Mouse (Mus musculus): ENCODE measurements around the gene 1700024P04Rik. TPM values are rescaled to one million over a fixed set of nuclear protein-coding genes. Genes with fewer than 3 reads are reported as not detected.

Gene 1700024P04Rik
- polyA plus RNA-seq, 1 experiment from 2014 or later: not detected

DNA sequence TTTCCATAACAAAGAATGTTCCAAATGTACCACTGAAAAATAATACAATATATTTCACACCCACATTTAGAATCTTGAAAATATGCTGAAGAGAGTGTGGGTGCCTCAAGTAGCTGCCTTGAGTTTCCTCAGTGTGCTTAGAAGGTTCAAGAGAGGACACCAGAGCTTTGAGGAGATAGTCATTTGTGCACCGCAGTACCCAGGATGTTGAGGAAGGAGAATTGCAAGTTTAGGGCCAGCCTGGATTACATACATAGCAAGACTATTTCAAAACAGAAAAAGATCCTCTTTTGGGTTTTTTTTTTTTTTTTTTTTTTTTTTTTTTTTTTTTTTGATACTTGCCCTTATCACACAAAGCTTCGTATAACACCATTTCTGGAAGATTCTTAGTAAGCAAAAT lies 28.2 kb downstream of the 1700024P04Rik start:
- ATAC-seq (ENCODE audit: low FRiP score, low read depth): no peak
- no peaks in the 10 kb centered on the region for H3K4me1 ChIP-seq (replicated peaks)
- WGBS: 88% methylated on average over 2 of the region's 2 CpGs

GRCm38 (mm10) chr13:98955676-98956075 lies 28.7 kb downstream of the 1700024P04Rik start:
- Histone ChIP-seq H3K27me3 (no peaks in the 10 kb centered on the region), H3K4me2 (no peak overlapping the region), H3K9me3 (no peaks in the 10 kb centered on the region), H3K4me3 (no peak overlapping the region), H3K4me1 (replicated peaks) (no peaks in the 10 kb centered on the region), H3K9ac (no peak overlapping the region), H3K36me3 (no peaks in the 10 kb centered on the region), H3K27ac (replicated peaks) (no peak overlapping the region)
- WGBS: 70% methylated on average over 6 of the region's 6 CpGs
- ATAC-seq (ENCODE audit: low FRiP score, low read depth): no peak

More for the DNA sequence above, 28.2 kb downstream of the 1700024P04Rik start:
- Histone ChIP-seq H3K36me3 (no peaks in the 10 kb centered on the region), H3K9me3 (no peaks in the 10 kb centered on the region), H3K9ac (no peak overlapping the region), H3K4me2 (no peak overlapping the region), H3K27ac (replicated peaks) (no peak overlapping the region), H3K27me3 (no peaks in the 10 kb centered on the region), H3K4me3 (no peak overlapping the region)

DNA sequence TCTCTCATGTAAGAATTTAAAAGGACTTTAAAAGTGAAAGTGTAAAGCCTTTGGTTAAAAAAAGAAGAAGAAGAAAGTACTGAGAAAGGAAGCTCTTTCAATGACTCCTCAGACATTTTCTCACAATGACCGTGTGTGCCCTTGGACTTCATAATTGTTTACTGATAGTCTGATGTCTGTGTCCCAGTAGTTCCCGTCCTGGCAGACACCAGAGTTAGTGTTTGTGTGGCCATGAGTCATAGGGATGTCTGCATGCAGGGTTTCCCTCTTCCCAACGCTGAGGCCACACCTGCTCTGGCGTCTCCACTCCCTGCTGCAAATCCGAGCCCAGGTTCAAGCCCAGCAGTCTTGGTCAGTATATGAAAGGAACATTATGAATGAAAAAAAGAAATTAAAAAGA lies 29.1 kb downstream of the 1700024P04Rik start:
- H3K4me3 ChIP-seq: no peak overlapping the region
- 50% methylated on average over 5 of the region's 5 CpGs for WGBS
- H3K9me3 ChIP-seq: no peaks in the 10 kb centered on the region
- no peak overlapping the region for H3K9ac ChIP-seq
- H3K27me3 ChIP-seq: no peaks in the 10 kb centered on the region
- no peaks in the 10 kb centered on the region for H3K36me3 ChIP-seq
- no peak for ATAC-seq (ENCODE audit: low FRiP score, low read depth)
- no peak overlapping the region for H3K4me2 ChIP-seq
- no peak overlapping the region for H3K27ac ChIP-seq (replicated peaks)
- no peaks in the 10 kb centered on the region for H3K4me1 ChIP-seq (replicated peaks)

DNA sequence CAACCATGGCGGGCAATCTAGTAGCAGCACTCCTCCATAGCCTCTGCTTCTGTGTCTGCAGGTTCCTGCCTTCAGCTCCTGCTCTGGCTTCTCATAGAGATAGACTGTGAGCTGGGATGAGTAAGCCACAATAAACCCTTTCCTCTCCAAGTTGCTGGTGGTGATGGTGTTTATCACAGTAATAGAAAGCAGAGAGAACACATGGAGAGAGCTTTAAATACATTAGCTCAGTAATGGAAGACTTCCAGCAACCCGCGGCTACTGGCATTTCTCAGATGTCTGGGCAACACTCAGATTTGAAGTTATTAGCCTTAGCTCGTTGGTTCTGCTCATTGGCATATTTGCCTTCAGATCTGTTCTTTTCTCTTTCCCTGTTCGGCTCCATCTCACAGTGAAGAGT lies 30.5 kb downstream of the 1700024P04Rik start:
- 73% methylated on average over 5 of the region's 5 CpGs for WGBS
- no peak for ATAC-seq (ENCODE audit: low FRiP score, low read depth)
- Histone ChIP-seq H3K4me3 (no peak overlapping the region), H3K9me3 (no peaks in the 10 kb centered on the region), H3K27me3 (no peaks in the 10 kb centered on the region), H3K27ac (replicated peaks) (no peak overlapping the region), H3K4me2 (no peak overlapping the region), H3K4me1 (replicated peaks) (no peaks in the 10 kb centered on the region), H3K9ac (no peak overlapping the region), H3K36me3 (no peaks in the 10 kb centered on the region)

DNA sequence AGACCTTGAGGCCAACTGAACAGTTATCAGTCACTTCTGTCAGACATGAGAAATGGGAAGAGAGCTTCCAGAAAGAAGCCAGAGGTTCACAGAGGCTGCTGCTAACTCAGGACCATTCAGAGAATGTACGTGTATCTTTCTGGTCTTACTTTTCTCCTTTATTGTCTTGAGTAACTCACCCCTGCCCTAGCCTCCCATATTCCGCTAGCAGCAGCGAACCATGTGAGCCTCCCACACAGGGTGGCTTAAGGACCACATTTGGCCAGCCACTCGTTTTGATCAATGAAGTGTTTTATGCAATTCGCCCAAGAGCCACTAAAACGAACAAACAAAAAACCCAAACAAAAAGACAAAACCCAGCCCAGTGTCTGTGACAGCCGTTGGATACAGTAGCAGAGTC lies 32.4 kb downstream of the 1700024P04Rik start:
- no peak overlapping the region for H3K9ac ChIP-seq
- H3K36me3 ChIP-seq: no peaks in the 10 kb centered on the region

DNA sequence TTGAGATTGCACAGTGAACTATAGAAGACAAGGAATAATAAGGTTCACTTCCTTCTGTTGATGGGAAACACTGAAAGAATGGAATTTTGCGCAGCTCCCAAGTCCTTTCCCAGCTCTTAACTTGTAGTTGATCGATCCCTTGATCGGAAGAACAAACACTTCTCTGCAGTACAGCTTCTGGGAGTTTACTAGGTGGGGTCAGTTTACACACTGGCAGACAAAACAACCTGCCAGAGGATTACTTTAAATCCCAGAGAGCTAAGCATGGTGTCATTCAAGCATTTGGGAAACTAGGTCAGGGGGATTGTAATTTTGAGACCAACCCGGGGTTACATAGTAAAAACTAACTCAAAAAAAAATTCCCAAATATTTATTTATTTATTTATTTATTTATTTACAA lies 36.2 kb downstream of the 1700024P04Rik start:
- no peak overlapping the region for H3K27ac ChIP-seq (replicated peaks)
- WGBS: 76% methylated on average over 4 of the region's 4 CpGs
- no peaks in the 10 kb centered on the region for H3K27me3 ChIP-seq
- H3K36me3 ChIP-seq: no peaks in the 10 kb centered on the region
- no peaks in the 10 kb centered on the region for H3K4me1 ChIP-seq (replicated peaks)
- H3K9ac ChIP-seq: no peak overlapping the region
- no peak for ATAC-seq (ENCODE audit: low FRiP score, low read depth)
- no peak overlapping the region for H3K4me2 ChIP-seq
- no peaks in the 10 kb centered on the region for H3K9me3 ChIP-seq
- H3K4me3 ChIP-seq: no peak overlapping the region

More for the DNA sequence above, 32.4 kb downstream of the 1700024P04Rik start:
- Histone ChIP-seq H3K4me2 (no peak overlapping the region), H3K27me3 (no peaks in the 10 kb centered on the region), H3K4me1 (replicated peaks) (no peaks in the 10 kb centered on the region), H3K27ac (replicated peaks) (no peak overlapping the region), H3K9me3 (no peaks in the 10 kb centered on the region), H3K4me3 (no peak overlapping the region)
- 62% methylated on average over 7 of the region's 7 CpGs for WGBS
- ATAC-seq (ENCODE audit: low FRiP score, low read depth): no peak

DNA sequence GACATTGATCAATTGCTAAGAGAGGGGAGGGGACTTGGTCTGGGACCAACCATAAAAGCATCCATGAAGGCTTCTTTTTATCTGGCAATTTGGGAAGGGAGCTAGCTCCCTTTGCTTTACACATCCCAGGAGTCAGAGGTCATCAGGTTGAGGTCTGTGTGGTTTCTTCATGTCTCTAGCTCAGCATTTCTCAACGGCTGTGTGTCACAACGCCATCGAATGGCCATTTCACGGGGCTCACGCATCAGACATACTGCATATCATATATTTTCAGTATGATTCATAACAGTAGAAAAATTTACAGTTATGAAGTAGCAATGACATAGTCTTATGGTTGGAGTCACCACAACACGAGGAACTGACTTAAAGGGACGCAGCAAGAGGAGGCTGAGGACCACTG lies 37.9 kb downstream of the 1700024P04Rik start:
- Histone ChIP-seq H3K27me3 (no peaks in the 10 kb centered on the region), H3K4me2 (no peak overlapping the region), H3K9ac (no peak overlapping the region), H3K9me3 (no peaks in the 10 kb centered on the region), H3K36me3 (no peaks in the 10 kb centered on the region), H3K4me1 (replicated peaks) (no peaks in the 10 kb centered on the region), H3K4me3 (no peak overlapping the region), H3K27ac (replicated peaks) (no peak overlapping the region)
- no peak for ATAC-seq (ENCODE audit: low FRiP score, low read depth)
- WGBS: 77% methylated on average over 7 of the region's 7 CpGs

DNA sequence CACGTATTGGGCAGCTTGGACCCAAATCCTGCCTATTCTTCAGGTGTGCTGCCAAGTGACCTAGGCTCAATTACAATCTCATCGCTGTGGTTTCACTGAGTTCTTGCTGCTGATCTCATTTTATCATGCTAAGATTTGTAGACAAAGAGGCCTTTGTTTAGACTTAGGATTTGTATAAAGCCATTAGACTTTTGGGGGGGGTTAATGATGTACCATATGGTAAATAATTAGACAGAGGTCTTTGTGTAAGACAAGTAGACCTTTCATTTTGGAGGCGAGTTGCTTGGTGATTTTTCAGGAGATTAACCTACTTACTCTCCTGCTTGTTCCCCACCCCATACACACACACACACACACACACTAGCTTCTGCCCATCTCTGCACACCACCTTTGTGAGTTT lies 38.5 kb downstream of the 1700024P04Rik start:
- Histone ChIP-seq H3K4me1 (replicated peaks) (no peaks in the 10 kb centered on the region), H3K9ac (no peak overlapping the region), H3K27ac (replicated peaks) (no peak overlapping the region), H3K4me2 (no peak overlapping the region), H3K27me3 (no peaks in the 10 kb centered on the region), H3K4me3 (no peak overlapping the region), H3K36me3 (no peaks in the 10 kb centered on the region), H3K9me3 (no peaks in the 10 kb centered on the region)
- 36% methylated on average over 3 of the region's 3 CpGs for WGBS
- no peak for ATAC-seq (ENCODE audit: low FRiP score, low read depth)

- H3K36me3 ChIP-seq: no peaks in the 10 kb centered on the region
- H3K4me2 ChIP-seq: no peak overlapping the region
- no peaks in the 10 kb centered on the region for H3K9me3 ChIP-seq
- H3K4me3 ChIP-seq: no peak overlapping the region
- 90% methylated on average over 4 of the region's 4 CpGs for WGBS
- H3K27ac ChIP-seq (replicated peaks): no peak overlapping the region
- no peak overlapping the region for H3K9ac ChIP-seq
- no peak for ATAC-seq (ENCODE audit: low FRiP score, low read depth)
- H3K4me1 ChIP-seq (replicated peaks): no peaks in the 10 kb centered on the region
- H3K27me3 ChIP-seq: no peaks in the 10 kb centered on the region
Measured at GRCm38 (mm10) chr13:98945381-98945780, 39.0 kb downstream of the 1700024P04Rik start.

GRCm38 (mm10) chr13:98944620-98945081 lies 39.7 kb downstream of the 1700024P04Rik start:
- 76% methylated on average over 7 of the region's 7 CpGs for WGBS
- H3K4me1 ChIP-seq (replicated peaks): no peaks in the 10 kb centered on the region
- H3K9me3 ChIP-seq: no peaks in the 10 kb centered on the region
- no peak overlapping the region for H3K4me3 ChIP-seq
- H3K27me3 ChIP-seq: no peaks in the 10 kb centered on the region
- no peak overlapping the region for H3K4me2 ChIP-seq
- ATAC-seq (ENCODE audit: low FRiP score, low read depth): no peak
- H3K9ac ChIP-seq: no peak overlapping the region
- no peaks in the 10 kb centered on the region for H3K36me3 ChIP-seq
- H3K27ac ChIP-seq (replicated peaks): no peak overlapping the region

GRCm38 (mm10) chr13:98942360-98942759 lies 42.0 kb downstream of the 1700024P04Rik start:
- Histone ChIP-seq H3K9me3 (no peaks in the 10 kb centered on the region), H3K27ac (replicated peaks) (no peak overlapping the region), H3K4me3 (no peak overlapping the region), H3K4me2 (no peak overlapping the region), H3K36me3 (no peaks in the 10 kb centered on the region), H3K4me1 (replicated peaks) (no peaks in the 10 kb centered on the region), H3K9ac (no peak overlapping the region), H3K27me3 (no peaks in the 10 kb centered on the region)
- WGBS: 67% methylated on average over 6 of the region's 6 CpGs
- ATAC-seq (ENCODE audit: low FRiP score, low read depth): no peak

GRCm38 (mm10) chr13:98941829-98942343 lies 42.5 kb downstream of the 1700024P04Rik start:
- Histone ChIP-seq H3K27me3 (no peaks in the 10 kb centered on the region), H3K36me3 (no peaks in the 10 kb centered on the region), H3K4me3 (no peak overlapping the region), H3K27ac (replicated peaks) (no peak overlapping the region), H3K9ac (no peak overlapping the region), H3K4me1 (replicated peaks) (no peaks in the 10 kb centered on the region), H3K4me2 (no peak overlapping the region), H3K9me3 (no peaks in the 10 kb centered on the region)
- ATAC-seq (ENCODE audit: low FRiP score, low read depth): no peak
- 80% methylated on average over 7 of the region's 7 CpGs for WGBS

DNA sequence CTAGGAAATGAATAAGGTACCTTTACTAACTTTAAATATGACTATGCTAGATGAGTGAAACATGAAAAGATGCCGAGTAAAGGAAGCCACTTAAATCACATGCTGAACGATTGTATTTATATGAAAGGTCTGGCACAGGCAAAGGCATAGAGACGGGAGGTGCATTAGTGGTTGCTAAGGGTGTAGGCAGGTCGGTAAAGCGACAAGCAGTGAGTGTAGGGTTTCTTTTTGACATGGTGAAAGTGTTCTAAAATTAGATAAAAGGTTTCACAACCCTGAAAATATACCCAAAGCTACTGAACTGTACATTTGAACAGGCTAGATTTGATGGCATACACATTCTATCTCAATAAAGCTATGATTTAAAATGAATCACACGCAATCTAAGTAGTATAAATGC lies 47.3 kb downstream of the 1700024P04Rik start:
- H3K4me3 ChIP-seq: no peak overlapping the region
- 84% methylated on average over 6 of the region's 6 CpGs for WGBS
- H3K9ac ChIP-seq: no peak overlapping the region
- H3K4me2 ChIP-seq: no peak overlapping the region
- no peaks in the 10 kb centered on the region for H3K36me3 ChIP-seq
- H3K9me3 ChIP-seq: no peaks in the 10 kb centered on the region
- H3K27ac ChIP-seq (replicated peaks): no peak overlapping the region
- H3K27me3 ChIP-seq: no peaks in the 10 kb centered on the region
- H3K4me1 ChIP-seq (replicated peaks): no peaks in the 10 kb centered on the region
- ATAC-seq (ENCODE audit: low FRiP score, low read depth): no peak

Measured in hindbrain, embryonic 15.5 days (tissue).